Mouse (Mus musculus): Measurements from ENCODE around the gene Il18bp. TPM values are rescaled to one million over a fixed set of nuclear protein-coding genes. Genes with fewer than 3 reads are reported as not detected.

Il18bp gene
- polyA plus RNA-seq, 1 experiment from 2014 or later: 22.9 TPM

- peak overlapping the region; percentile 69 for H3K9ac ChIP-seq
- peak overlapping the region; percentile 89 for H3K27ac ChIP-seq (replicated peaks)
- WGBS (ENCODE audit: insufficient replicate concordance): 4% methylated on average over 19 of the region's 19 CpGs
- H3K27me3 ChIP-seq: no peaks in the 10 kb centered on the region
- H3K36me3 ChIP-seq (replicated peaks): no peaks in the 10 kb centered on the region; the same call in 1 of the 2 replicates
- peak; percentile 30 for ATAC-seq (ENCODE audit: insufficient read depth)
- H3K4me3 ChIP-seq (replicated peaks): peak overlapping the region; percentile 71
- H3K9me3 ChIP-seq (replicated peaks): no peaks in the 10 kb centered on the region
- peak overlapping the region; percentile 98 for H3K4me2 ChIP-seq
- peaks cover 71% of the 10 kb centered on the region for H3K4me1 ChIP-seq (replicated peaks)
Observed at GRCm38 (mm10) chr7:101970821-101971461, 47.5 kb downstream of the Il18bp start.

DNA sequence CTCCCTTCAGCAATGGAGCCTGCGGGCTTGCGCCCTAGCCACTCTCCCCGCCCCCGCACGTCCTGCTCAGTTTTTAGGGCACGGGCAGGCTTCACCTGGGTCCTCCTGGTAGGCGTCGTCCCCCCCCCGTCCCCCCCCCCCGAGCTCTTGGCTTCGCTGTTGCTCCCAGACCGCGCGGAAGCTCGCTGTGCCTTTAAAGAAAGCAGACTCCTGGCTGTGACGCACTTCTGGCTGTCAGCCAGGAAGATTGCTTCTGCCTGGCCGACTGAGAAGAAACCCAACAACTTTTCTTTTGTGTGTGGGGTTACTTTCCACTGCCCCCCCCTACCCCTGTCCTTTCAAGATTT is 48.1 kb downstream of the Il18bp start:
- H3K27me3 ChIP-seq: no peaks in the 10 kb centered on the region
- H3K36me3 ChIP-seq (replicated peaks): no peaks in the 10 kb centered on the region
- no peaks in the 10 kb centered on the region for H3K9me3 ChIP-seq (replicated peaks)
- WGBS (ENCODE audit: insufficient replicate concordance): 2% methylated on average over 17 of the region's 17 CpGs
- peak overlapping the region; percentile 98 for H3K4me2 ChIP-seq
- peaks cover 76% of the 10 kb centered on the region for H3K4me1 ChIP-seq (replicated peaks)
- peak overlapping the region; percentile 69 for H3K9ac ChIP-seq
- ATAC-seq (ENCODE audit: insufficient read depth): peak; percentile 58
- peak overlapping the region; percentile 71 for H3K4me3 ChIP-seq (replicated peaks)
- peak overlapping the region; percentile 89 for H3K27ac ChIP-seq (replicated peaks)

- no peaks in the 10 kb centered on the region for H3K27me3 ChIP-seq
- peak overlapping the region; percentile 89 for H3K27ac ChIP-seq (replicated peaks)
- ATAC-seq (ENCODE audit: insufficient read depth): peak; percentile 85
- peak overlapping the region; percentile 98 for H3K4me2 ChIP-seq
- WGBS (ENCODE audit: insufficient replicate concordance): under 1% methylated on average over 49 of the region's 53 CpGs
- no peaks in the 10 kb centered on the region for H3K36me3 ChIP-seq (replicated peaks)
- no peaks in the 10 kb centered on the region for H3K9me3 ChIP-seq (replicated peaks)
- H3K4me3 ChIP-seq (replicated peaks): peak overlapping the region; percentile 71
- peaks cover 81% of the 10 kb centered on the region for H3K4me1 ChIP-seq (replicated peaks)
- H3K9ac ChIP-seq: peak overlapping the region; percentile 69
Observed at GRCm38 (mm10) chr7:101969694-101970428, 48.6 kb downstream of the Il18bp start.

DNA sequence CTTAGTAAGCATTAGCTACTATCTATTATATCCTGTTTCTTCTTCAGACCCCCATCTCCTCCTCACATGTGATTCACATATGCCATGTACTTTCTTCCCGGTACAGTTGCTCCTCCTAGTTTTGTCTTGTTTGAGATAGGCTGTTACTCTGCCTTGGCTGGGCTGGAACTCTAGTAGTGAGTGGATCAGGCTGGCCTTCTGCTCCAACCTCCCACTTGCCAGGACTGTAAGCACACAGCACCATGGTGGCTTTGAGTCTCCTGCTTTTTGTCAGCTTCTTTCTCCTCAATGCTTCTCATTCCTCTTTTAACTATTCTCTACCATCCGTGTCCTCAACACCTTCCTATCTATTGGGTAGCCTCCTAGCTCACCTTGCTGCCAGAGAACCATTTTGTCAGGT is 49.7 kb downstream of the Il18bp start:
- 0 out of 2 replicates have a peak overlapping the region, but pooled peaks have one; percentile 14 for H3K27ac ChIP-seq (replicated peaks)
- WGBS (ENCODE audit: insufficient replicate concordance): 58% methylated on average over 2 of the region's 2 CpGs
- H3K4me2 ChIP-seq: peak overlapping the region; percentile 98
- H3K36me3 ChIP-seq (replicated peaks): no peaks in the 10 kb centered on the region
- no peaks in the 10 kb centered on the region for H3K27me3 ChIP-seq
- 0 out of 2 replicates have a peak overlapping the region, but pooled peaks have one; percentile 28 for H3K9ac ChIP-seq
- no peaks in the 10 kb centered on the region for H3K9me3 ChIP-seq (replicated peaks)
- peaks cover 85% of the 10 kb centered on the region for H3K4me1 ChIP-seq (replicated peaks)
- no peak for ATAC-seq (ENCODE audit: insufficient read depth)
- no peak overlapping the region for H3K4me3 ChIP-seq (replicated peaks)

- WGBS (ENCODE audit: insufficient replicate concordance): 78% methylated on average over 1 of the region's 1 CpGs
Observed at GRCm38 (mm10) chr7:101967256-101967655, 51.2 kb downstream of the Il18bp start.

GRCm38 (mm10) chr7:101965606-101966005 is 52.9 kb downstream of the Il18bp start:
- Histone ChIP-seq H3K27me3 (no peaks in the 10 kb centered on the region), H3K4me1 (replicated peaks) (peaks cover 59% of the 10 kb centered on the region), H3K4me3 (replicated peaks) (no peak overlapping the region), H3K4me2 (no peak overlapping the region), H3K9ac (no peak overlapping the region), H3K27ac (replicated peaks) (peak overlapping the region; percentile 61; the same call in 1 of the 2 replicates), H3K9me3 (replicated peaks) (no peaks in the 10 kb centered on the region), H3K36me3 (replicated peaks) (no peaks in the 10 kb centered on the region)
- no peak for ATAC-seq (ENCODE audit: insufficient read depth)
- 23% methylated on average over 2 of the region's 2 CpGs for WGBS (ENCODE audit: insufficient replicate concordance)

More at GRCm38 (mm10) chr7:101967256-101967655, 51.2 kb downstream of the Il18bp start:
- no peaks in the 10 kb centered on the region for H3K9me3 ChIP-seq (replicated peaks)
- no peak for ATAC-seq (ENCODE audit: insufficient read depth)
- H3K27ac ChIP-seq (replicated peaks): no peak overlapping the region
- no peak overlapping the region for H3K4me2 ChIP-seq
- no peaks in the 10 kb centered on the region for H3K36me3 ChIP-seq (replicated peaks)
- H3K4me3 ChIP-seq (replicated peaks): no peak overlapping the region
- H3K4me1 ChIP-seq (replicated peaks): peaks cover 75% of the 10 kb centered on the region
- H3K9ac ChIP-seq: no peak overlapping the region
- H3K27me3 ChIP-seq: no peaks in the 10 kb centered on the region

Other genes starting within 250 kb of the Il18bp start
- not detected in 2 replicates for gene Phox2a, start 200.4 kb downstream of the Il18bp start, polyA plus RNA-seq (2015; fragmentation: Nextera tagmentation; extraction: Ambion mirVana)
- 6.3 and 7.0 TPM in 2 replicates for gene Inppl1, start 180.5 kb downstream of the Il18bp start, polyA plus RNA-seq (2015; fragmentation: Nextera tagmentation; extraction: Ambion mirVana)
- 6.1 and 7.7 TPM in 2 replicates for gene Folr2, start 161.5 kb downstream of the Il18bp start, polyA plus RNA-seq (2015; fragmentation: Nextera tagmentation; extraction: Ambion mirVana)
- gene Anapc15, start 155.0 kb downstream of the Il18bp start, polyA plus RNA-seq (2015; fragmentation: Nextera tagmentation; extraction: Ambion mirVana): 44.5 and 48.0 TPM in 2 replicates
- gene Folr1, start 147.9 kb downstream of the Il18bp start, polyA plus RNA-seq (2015; fragmentation: Nextera tagmentation; extraction: Ambion mirVana): 0.24 and 0.62 TPM in 2 replicates
- gene Lamtor1, start 112.8 kb downstream of the Il18bp start, polyA plus RNA-seq (2015; fragmentation: Nextera tagmentation; extraction: Ambion mirVana): 68.8 and 69.0 TPM in 2 replicates
- gene Tomt, start 112.3 kb downstream of the Il18bp start, polyA plus RNA-seq (2015; fragmentation: Nextera tagmentation; extraction: Ambion mirVana): 0.08 and 0.15 TPM in 2 replicates
- gene Lrrc51, start 84.8 kb downstream of the Il18bp start, polyA plus RNA-seq (2015; fragmentation: Nextera tagmentation; extraction: Ambion mirVana): 1.6 and 1.7 TPM in 2 replicates
- 30.1 and 33.6 TPM in 2 replicates for gene Numa1, start 84.6 kb downstream of the Il18bp start, polyA plus RNA-seq (2015; fragmentation: Nextera tagmentation; extraction: Ambion mirVana)
- 11.5 and 14.4 TPM in 2 replicates for gene Rnf121, start 46.8 kb upstream of the Il18bp start, polyA plus RNA-seq (2015; fragmentation: Nextera tagmentation; extraction: Ambion mirVana)
- gene Xndc1, start 46.8 kb upstream of the Il18bp start, polyA plus RNA-seq (2015; fragmentation: Nextera tagmentation; extraction: Ambion mirVana): 11.4 and 13.3 TPM in 2 replicates
- gene Xntrpc, start 47.0 kb upstream of the Il18bp start, polyA plus RNA-seq (2015; fragmentation: Nextera tagmentation; extraction: Ambion mirVana): 0.30 TPM in 1 of 2 replicates, not detected in the other
- 0.36 TPM in 1 of 2 replicates, not detected in the other for gene Trpc2, start 64.4 kb upstream of the Il18bp start, polyA plus RNA-seq (2015; fragmentation: Nextera tagmentation; extraction: Ambion mirVana)
- 0.77 and 1.6 TPM in 2 replicates for gene Art1, start 83.1 kb upstream of the Il18bp start, polyA plus RNA-seq (2015; fragmentation: Nextera tagmentation; extraction: Ambion mirVana)
- gene Art5, start 90.8 kb upstream of the Il18bp start, polyA plus RNA-seq (2015; fragmentation: Nextera tagmentation; extraction: Ambion mirVana): 0.25 and 0.30 TPM in 2 replicates
- not detected in 2 replicates for gene Chrna10, start 98.1 kb upstream of the Il18bp start, polyA plus RNA-seq (2015; fragmentation: Nextera tagmentation; extraction: Ambion mirVana)
- 13.4 and 13.5 TPM in 2 replicates for gene Nup98, start 191.5 kb upstream of the Il18bp start, polyA plus RNA-seq (2015; fragmentation: Nextera tagmentation; extraction: Ambion mirVana)
- 22.2 and 23.5 TPM in 2 replicates for gene Pgap2, start 191.5 kb upstream of the Il18bp start, polyA plus RNA-seq (2015; fragmentation: Nextera tagmentation; extraction: Ambion mirVana)
- 57.4 and 62.3 TPM in 2 replicates for gene Rhog, start 237.4 kb upstream of the Il18bp start, polyA plus RNA-seq (2015; fragmentation: Nextera tagmentation; extraction: Ambion mirVana)
- 14.9 and 16.5 TPM in 2 replicates for gene Stim1, start 249.1 kb upstream of the Il18bp start, polyA plus RNA-seq (2015; fragmentation: Nextera tagmentation; extraction: Ambion mirVana)

Measured in liver, embryonic 15.5 days (tissue).